Mouse (Mus musculus) limb, embryonic 12.5 days (tissue): Measurements from ENCODE around the gene Tex11. TPM values are rescaled to one million over a fixed set of nuclear protein-coding genes. Genes with fewer than 3 reads are reported as not detected.
"Not testable (repeated sequence)": the region's sequence is repeated elsewhere in the genome, so short reads cannot be mapped to it uniquely, and the experiment has no call there.

Experiments used
- ATAC-seq: fragments of 200-750 bp; cut with Nextera tagmentation; 2 replicates; pipeline ENCODE4 v1.8.0; 2017; ENCODE audit warnings: low read depth, moderate TSS enrichment; ENCODE audit not compliant: insufficient number of reproducible peaks, insufficient read depth, low FRiP score, low TSS enrichment
- H3K27ac ChIP-seq: fragments of 300-500 bp; sonication (generic); 2 replicates; pipeline ENCODE4 v1.5.1; 2016; ENCODE audit warnings: mild to moderate bottlenecking, moderate library complexity
- H3K27me3 ChIP-seq: fragments of 300-500 bp; sonication (generic); 2 replicates; pipeline ENCODE4 v1.6.1; 2016; ENCODE audit warnings: mild to moderate bottlenecking, moderate library complexity
- H3K36me3 ChIP-seq: fragments of 300-500 bp; sonication (generic); 2 replicates; pipeline ENCODE4 v1.6.1; 2016; ENCODE audit warnings: mild to moderate bottlenecking, moderate library complexity
- H3K4me1 ChIP-seq: fragments of 300-500 bp; sonication (generic); replicated peaks from 2 replicates; pipeline ENCODE4 v1.6.1; 2016
- H3K4me2 ChIP-seq: fragments of 300-500 bp; sonication (generic); 2 replicates; pipeline ENCODE4 v1.6.1; 2016; ENCODE audit warnings: mild to moderate bottlenecking, moderate library complexity
- H3K4me3 ChIP-seq: fragments of 300-500 bp; sonication (generic); replicated peaks from 2 replicates; pipeline ENCODE4 v1.5.1; 2016; ENCODE audit warnings: mild to moderate bottlenecking
- H3K9ac ChIP-seq: fragments of 300-500 bp; sonication (generic); replicated peaks from 2 replicates; pipeline ENCODE4 v1.6.1; 2016; ENCODE audit warnings: mild to moderate bottlenecking, moderate library complexity
- H3K9me3 ChIP-seq: fragments of 300-500 bp; sonication (generic); 2 replicates; pipeline ENCODE4 v1.6.1; 2016; ENCODE audit warnings: mild to moderate bottlenecking, moderate library complexity
- WGBS: fragments of 180-500 bp; shearing (Covaris S2); methylation state at CpG from one replicate; pipeline ENCODE4 v1.1.7; 2016; 5-methylcytosine and 5-hydroxymethylcytosine counted together
- polyA plus RNA-seq: library from polyadenylated mRNA; unstranded; fragments of >200 nt; fragmentation: Nextera tagmentation; extraction: Ambion mirVana; gene quantifications from 2 replicates; pipeline ENCODE4 v1.2.1, GENCODE M21; 2016

The Tex11 gene
- not detected in 2 replicates for polyA plus RNA-seq

DNA sequence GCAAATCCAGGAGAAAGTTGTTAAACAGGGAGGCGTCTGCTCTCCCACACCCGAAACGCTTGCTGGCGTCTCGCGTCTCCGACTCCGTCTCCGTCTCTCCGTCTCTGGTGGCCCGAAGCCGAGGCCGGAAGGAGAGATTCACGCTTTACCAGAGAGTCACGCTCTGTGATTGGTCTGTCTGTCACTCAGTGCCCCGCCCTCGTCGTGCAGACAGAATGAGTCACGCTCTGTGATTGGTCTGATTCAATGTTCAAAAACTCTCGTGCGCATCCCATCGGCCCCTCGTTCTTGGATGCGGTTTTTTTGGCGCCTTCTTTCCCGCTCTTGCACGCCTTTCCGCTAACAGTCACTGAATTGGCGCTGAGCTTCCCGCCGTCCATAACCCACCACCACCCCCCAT, at the start of gene Tex11:
TSS of gene Tex11 (minus strand) at position 127 of the 400 bp plus-strand sequence.
- ATAC-seq: no peak
- H3K4me1 ChIP-seq: no peaks in the 10 kb centered on the region
- WGBS: 88% methylated on average over 31 of the region's 31 CpGs
- H3K27me3 ChIP-seq: no peaks in the 10 kb centered on the region
- H3K4me3 ChIP-seq: no peak within 1 kb of the TSS
- no peak within 1 kb of the TSS for H3K27ac ChIP-seq
- H3K4me2 ChIP-seq: no peak within 1 kb of the TSS
- no peaks in the 10 kb centered on the region for H3K36me3 ChIP-seq
- H3K9ac ChIP-seq: no peak within 1 kb of the TSS
- H3K9me3 ChIP-seq: no peaks in the 10 kb centered on the region

DNA sequence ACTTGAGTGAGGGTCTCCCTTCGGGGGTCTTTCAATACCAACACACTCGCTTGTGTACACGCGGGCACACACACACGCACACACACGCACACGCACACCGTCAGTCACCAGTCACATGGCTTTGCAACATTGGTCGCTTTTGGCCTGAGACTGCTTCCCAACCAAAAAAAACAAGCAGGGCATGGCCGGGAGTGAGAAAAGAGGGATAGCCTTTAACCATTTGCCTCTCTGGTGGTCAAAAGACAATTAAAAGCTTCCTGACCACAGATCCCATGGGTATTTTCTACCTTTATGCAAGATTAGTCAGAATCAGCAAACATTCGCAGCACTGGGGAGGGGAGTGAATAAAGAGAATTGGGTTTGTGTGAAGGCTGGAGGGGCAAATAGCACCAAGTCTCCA, 26.5 kb upstream of the Tex11 start, which contains the start of gene Slc7a3:
TSS of gene Slc7a3 (minus strand) at position 101 of the 400 bp plus-strand sequence.
- Histone ChIP-seq H3K27ac (no peak within 1 kb of the TSS), H3K9me3 (no peaks in the 10 kb centered on the region), H3K4me2 (peak within 1 kb of the TSS; percentile 58), H3K4me3 (peak within 1 kb of the TSS; percentile 33), H3K4me1 (no peaks in the 10 kb centered on the region), H3K36me3 (no peaks in the 10 kb centered on the region), H3K9ac (peak within 1 kb of the TSS; percentile 12; the same call in 1 of the 2 replicates), H3K27me3 (peaks cover 44% of the 10 kb centered on the region)
- 37% methylated on average over 11 of the region's 11 CpGs for WGBS
- ATAC-seq: no peak

DNA sequence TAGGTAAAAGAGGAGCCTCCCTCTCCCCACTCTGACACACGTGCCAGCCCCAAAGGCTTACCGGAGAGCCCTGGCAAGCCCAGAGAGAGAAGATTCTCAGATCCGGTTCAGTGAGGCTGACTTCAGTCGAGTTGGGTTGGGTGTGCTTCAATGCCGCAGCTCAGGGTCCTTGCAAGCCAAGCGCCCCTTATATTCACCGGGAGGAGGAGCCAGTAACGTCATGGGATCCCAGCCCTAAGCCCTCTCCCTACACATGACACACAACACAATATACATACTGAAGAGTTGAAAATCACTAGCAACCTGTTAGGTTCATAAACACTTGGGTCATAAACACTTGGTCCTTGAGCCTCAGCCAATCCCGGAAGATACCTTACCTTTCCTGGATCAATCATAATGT, 25.7 kb upstream of the Tex11 start:
- ATAC-seq, H3K36me3 ChIP-seq, H3K27ac ChIP-seq, H3K9me3 ChIP-seq, H3K9ac ChIP-seq, H3K4me1 ChIP-seq: not testable (repeated sequence)
- H3K27me3 ChIP-seq: peaks cover 44% of the 10 kb centered on the region
- WGBS: 11% methylated on average over 8 of the region's 9 CpGs
- H3K4me2 ChIP-seq: peak overlapping the region; percentile 58
- H3K4me3 ChIP-seq: peak overlapping the region; percentile 33

DNA sequence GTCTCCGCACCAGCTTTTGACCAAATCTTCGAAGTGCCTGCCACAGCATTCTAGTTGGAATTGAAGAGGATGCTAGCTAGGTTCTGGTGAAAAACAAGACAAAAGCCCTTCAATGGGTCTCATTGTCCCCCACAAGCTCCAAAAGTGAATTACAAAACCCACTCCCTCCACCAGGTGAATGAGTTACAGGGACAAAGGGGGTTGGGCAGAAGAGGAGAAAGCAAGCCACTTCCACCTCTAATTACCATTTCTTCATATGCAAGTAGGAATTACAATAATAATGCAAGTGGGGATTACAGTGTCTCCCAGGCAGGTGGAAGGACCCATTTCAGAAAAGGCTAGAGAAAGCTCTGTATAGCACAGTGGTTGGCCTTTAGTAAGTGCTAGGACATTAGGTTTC, 24.7 kb upstream of the Tex11 start:
- Histone ChIP-seq H3K9me3 (no peaks in the 10 kb centered on the region), H3K27ac (no peak overlapping the region), H3K4me1 (no peaks in the 10 kb centered on the region), H3K36me3 (no peaks in the 10 kb centered on the region), H3K9ac (no peak overlapping the region), H3K27me3 (peaks cover 44% of the 10 kb centered on the region), H3K4me2 (peak overlapping the region; percentile 58; the same call in 1 of the 2 replicates), H3K4me3 (no peak overlapping the region)
- WGBS: 55% methylated on average over 2 of the region's 2 CpGs
- no peak for ATAC-seq

DNA sequence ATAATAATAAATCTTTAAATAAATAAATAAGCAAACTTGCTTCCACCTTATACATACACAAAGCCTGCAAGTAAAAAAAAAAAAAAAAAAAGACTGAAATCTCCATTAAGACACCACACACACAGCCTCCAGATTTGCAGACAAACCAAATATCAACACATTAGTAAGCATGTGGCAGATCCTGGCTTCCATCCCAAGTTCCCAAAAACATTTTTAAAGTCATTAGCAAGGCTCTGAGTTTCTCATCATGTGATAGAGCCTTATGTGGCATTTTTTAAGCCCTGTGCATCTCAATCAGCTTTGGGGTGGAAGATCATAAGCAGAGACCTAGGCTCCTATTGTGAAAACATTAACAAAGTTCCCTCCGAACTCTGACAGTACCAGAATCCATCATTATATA, 5.8 kb upstream of the Tex11 start:
- H3K36me3 ChIP-seq: no peaks in the 10 kb centered on the region
- no peak overlapping the region for H3K9ac ChIP-seq
- 79% methylated on average over 1 of the region's 1 CpGs for WGBS
- no peak overlapping the region for H3K4me2 ChIP-seq
- H3K4me3 ChIP-seq: no peak overlapping the region
- no peaks in the 10 kb centered on the region for H3K4me1 ChIP-seq
- H3K9me3 ChIP-seq: no peaks in the 10 kb centered on the region
- peaks cover 3% of the 10 kb centered on the region; the same call in 1 of the 2 replicates for H3K27me3 ChIP-seq
- no peak for ATAC-seq
- H3K27ac ChIP-seq: no peak overlapping the region

DNA sequence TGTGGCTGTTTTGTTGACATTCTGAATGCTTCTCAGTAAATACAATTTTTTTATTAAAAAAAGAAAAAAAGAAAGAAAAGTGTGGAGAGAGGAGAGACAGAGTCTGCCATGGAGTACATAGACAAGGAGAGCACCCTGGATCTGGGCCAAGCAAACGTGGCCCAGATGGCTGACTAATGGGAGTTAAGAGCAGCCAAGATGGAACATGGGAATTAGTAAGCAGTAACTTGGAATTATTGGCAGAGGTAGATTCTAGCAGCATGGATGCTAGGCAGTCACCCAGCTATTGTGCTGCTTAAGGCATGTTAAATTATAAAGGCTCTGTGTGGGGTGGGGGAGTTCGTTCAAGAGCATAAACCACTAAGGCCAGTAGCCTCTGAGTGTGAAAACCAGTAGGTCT, 4.0 kb upstream of the Tex11 start:
- Histone ChIP-seq H3K27me3 (peaks cover 3% of the 10 kb centered on the region; the same call in 1 of the 2 replicates), H3K4me3 (no peak overlapping the region), H3K27ac (no peak overlapping the region), H3K9me3 (no peaks in the 10 kb centered on the region), H3K4me2 (no peak overlapping the region), H3K4me1 (no peaks in the 10 kb centered on the region), H3K36me3 (no peaks in the 10 kb centered on the region), H3K9ac (no peak overlapping the region)
- WGBS: 72% methylated on average over 2 of the region's 2 CpGs
- ATAC-seq: no peak

DNA sequence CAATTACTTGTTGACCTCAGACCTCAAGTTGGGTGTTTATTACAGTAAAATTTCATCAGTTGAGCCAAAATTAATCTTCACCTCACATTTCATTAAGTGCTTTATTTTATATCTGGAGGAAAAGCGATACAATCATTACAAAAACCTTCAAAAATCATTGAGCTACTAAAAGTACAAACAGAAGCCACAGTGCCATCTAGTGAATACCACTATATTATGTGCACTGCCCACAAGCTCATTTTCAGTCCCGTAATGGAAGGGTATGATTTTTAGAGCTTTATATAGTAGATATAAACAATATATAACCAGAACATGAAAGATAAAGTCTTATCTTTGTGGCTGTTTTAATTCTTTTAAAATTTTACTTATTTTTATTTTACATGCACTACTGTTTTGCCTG, 115.8 kb downstream of the Tex11 start:
- Histone ChIP-seq H3K9ac (no peak overlapping the region), H3K27me3 (no peaks in the 10 kb centered on the region), H3K4me2 (no peak overlapping the region), H3K4me1 (no peaks in the 10 kb centered on the region), H3K36me3 (no peaks in the 10 kb centered on the region), H3K27ac (no peak overlapping the region), H3K9me3 (no peaks in the 10 kb centered on the region), H3K4me3 (no peak overlapping the region)
- 55% methylated on average over 2 of the region's 2 CpGs for WGBS
- no peak for ATAC-seq

DNA sequence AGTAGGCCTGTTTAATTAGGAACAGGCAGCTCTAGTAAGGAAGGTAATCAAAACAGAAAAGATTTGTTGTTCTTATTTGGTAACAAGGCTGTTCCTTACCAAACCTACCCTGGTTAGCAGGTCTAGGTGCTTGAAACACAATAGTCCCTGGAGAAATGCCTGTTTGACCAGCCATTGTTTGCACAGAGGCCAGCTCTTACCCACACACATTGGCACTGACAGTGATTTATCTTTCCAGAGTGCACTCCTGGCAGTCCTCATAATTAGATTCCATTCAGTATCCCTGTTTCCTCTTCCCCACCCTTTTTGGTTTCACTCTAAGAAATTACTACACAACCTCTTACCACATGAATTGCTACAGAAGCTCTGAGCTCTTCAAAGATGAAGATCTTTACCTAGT, 220.3 kb downstream of the Tex11 start:
- H3K4me2 ChIP-seq: no peak overlapping the region
- no peak overlapping the region for H3K9ac ChIP-seq
- H3K36me3 ChIP-seq: no peaks in the 10 kb centered on the region
- ATAC-seq: no peak
- peaks cover 8% of the 10 kb centered on the region for H3K27me3 ChIP-seq
- H3K4me3 ChIP-seq: no peak overlapping the region
- no peaks in the 10 kb centered on the region for H3K4me1 ChIP-seq
- no peaks in the 10 kb centered on the region for H3K9me3 ChIP-seq
- no peak overlapping the region for H3K27ac ChIP-seq

DNA sequence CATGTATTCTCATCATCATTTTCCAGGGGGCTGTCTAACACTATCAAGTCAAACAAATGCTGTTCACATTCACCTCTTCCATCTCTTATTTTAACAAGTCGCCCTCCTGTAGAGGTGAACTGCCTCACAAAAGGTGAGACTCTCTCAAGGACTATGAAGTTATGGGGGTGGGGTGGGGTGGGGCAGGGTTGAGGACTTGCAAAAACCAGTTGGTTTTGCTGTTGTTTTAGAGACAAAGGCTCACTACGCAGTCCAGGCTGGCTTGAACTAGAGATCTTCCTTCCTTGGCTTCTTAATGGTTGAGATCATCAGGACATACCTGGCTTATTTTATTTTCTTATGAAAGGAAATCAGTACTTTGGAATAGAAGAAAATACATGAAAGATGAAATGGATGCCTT, 226.7 kb downstream of the Tex11 start:
- Histone ChIP-seq H3K9ac (no peak overlapping the region), H3K4me2 (no peak overlapping the region), H3K9me3 (no peaks in the 10 kb centered on the region), H3K36me3 (no peaks in the 10 kb centered on the region), H3K4me1 (no peaks in the 10 kb centered on the region), H3K27ac (no peak overlapping the region), H3K27me3 (peaks cover 11% of the 10 kb centered on the region), H3K4me3 (no peak overlapping the region)
- ATAC-seq: no peak
- WGBS: 92% methylated on average over 2 of the region's 2 CpGs

DNA sequence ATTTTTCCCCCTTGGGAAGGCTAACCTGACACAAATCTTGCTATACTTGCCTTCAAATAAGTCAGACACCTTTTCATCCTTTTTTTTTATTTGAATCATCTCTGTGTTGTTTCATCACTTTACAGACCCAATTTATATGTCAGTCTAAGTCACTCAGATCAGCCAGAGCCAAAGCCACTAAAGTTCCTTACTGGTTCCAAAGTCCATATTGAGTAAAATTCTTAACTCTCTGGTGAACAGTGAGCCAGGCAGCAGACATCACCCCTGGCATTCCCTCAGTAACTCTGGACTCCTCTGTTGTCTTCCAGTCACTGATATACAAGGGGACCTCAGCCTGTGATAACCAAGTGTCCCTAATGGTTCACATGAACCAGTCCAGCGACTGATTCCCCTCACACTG, 233.9 kb downstream of the Tex11 start:
- H3K27me3 ChIP-seq: peaks cover 16% of the 10 kb centered on the region
- WGBS: 79% methylated on average over 1 of the region's 1 CpGs
- H3K4me2 ChIP-seq: no peak overlapping the region
- H3K9me3 ChIP-seq: no peaks in the 10 kb centered on the region
- no peaks in the 10 kb centered on the region for H3K36me3 ChIP-seq
- H3K4me3 ChIP-seq: no peak overlapping the region
- no peak overlapping the region for H3K9ac ChIP-seq
- no peaks in the 10 kb centered on the region for H3K4me1 ChIP-seq
- H3K27ac ChIP-seq: no peak overlapping the region
- ATAC-seq: no peak

DNA sequence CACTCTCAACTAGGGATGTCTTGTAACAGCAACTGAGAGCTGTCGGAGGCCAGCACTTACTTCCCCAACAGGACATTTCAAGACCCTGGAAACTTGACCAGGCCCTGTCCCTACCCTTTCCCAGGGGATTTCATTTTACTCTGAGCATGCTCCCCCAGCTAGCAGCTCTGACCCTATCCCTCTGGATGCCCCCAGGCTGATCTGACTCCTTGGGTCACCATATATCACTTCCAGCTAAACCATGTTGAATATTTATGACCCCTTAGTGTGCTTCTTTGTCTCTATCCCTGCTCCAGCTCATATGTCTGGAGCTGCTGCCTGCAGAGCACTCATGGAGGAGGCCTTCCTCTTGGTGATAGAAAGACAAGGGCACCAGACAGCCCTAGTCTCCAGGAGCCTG, 238.3 kb downstream of the Tex11 start:
- H3K27me3 ChIP-seq: peaks cover 20% of the 10 kb centered on the region

DNA sequence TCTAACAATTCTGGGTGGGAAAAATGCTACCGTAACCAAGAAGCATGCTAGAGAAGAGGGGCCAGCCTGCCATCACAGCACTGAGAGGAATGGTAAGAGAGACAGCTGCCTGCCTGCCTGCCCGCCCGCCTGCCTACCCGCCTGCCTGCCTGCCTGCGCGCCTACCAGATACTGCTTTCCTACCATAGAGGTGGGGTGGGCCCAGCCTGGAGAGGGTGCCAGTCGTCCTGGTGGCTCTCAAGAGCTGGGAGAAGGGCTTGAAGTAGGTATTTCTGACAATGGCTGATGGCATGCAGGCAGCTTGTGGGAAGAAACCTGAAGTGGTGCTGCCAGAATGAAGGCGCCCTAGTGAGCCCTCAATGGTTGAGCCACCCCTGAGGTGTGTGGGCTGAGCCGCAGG, 240.8 kb downstream of the Tex11 start:
- peaks cover 35% of the 10 kb centered on the region for H3K36me3 ChIP-seq
- WGBS: 89% methylated on average over 9 of the region's 9 CpGs
- H3K9ac ChIP-seq: no peak overlapping the region
- H3K27me3 ChIP-seq: peaks cover 25% of the 10 kb centered on the region
- H3K4me1 ChIP-seq: no peaks in the 10 kb centered on the region
- H3K9me3 ChIP-seq: no peaks in the 10 kb centered on the region
- no peak for ATAC-seq
- no peak overlapping the region for H3K4me2 ChIP-seq
- H3K27ac ChIP-seq: no peak overlapping the region
- no peak overlapping the region for H3K4me3 ChIP-seq

More for the DNA sequence above, 238.3 kb downstream of the Tex11 start:
- Histone ChIP-seq H3K36me3 (peaks cover 16% of the 10 kb centered on the region), H3K9ac (no peak overlapping the region), H3K4me3 (no peak overlapping the region), H3K4me1 (no peaks in the 10 kb centered on the region), H3K9me3 (no peaks in the 10 kb centered on the region), H3K27ac (no peak overlapping the region), H3K4me2 (no peak overlapping the region)
- 71% methylated on average over 1 of the region's 1 CpGs for WGBS
- ATAC-seq: no peak
